Mouse (Mus musculus) bone marrow macrophage, adult 2 months (primary cell): Measurements from ENCODE around the gene Ndufa10.

ENCODE experiments used
- CTCF ChIP-seq: IDR thresholded peaks from 2 replicates; pipeline ENCODE4 v1.5.1; 2012; ENCODE audit warnings: low read depth, mild to moderate bottlenecking, low read length, moderate library complexity
- POLR2A ChIP-seq: IDR thresholded peaks from 2 replicates; pipeline ENCODE4 v1.6.1; 2012; ENCODE audit warnings: mild to moderate bottlenecking, low read depth, low read length, borderline replicate concordance

DNA sequence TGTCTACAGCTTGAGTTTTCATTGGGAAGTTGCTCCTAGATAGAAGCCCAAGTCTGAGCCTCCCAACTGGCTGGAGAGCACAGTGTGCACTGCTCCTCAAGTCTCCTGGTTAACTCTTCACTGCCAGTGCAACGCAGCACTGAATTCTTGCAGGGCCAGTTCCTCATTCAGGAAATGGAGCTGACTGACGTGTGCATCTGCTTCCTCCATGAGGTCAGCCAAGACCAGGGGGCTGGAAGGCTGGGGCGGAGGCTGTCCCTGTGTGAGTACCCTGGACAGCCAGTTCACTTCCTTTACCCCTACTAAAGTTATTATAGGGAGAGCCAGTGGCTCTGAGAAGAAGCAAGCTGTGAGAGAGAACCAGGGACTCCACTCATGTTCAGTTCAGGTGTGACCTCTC, 79.4 kb downstream of the Ndufa10 start:
- TF ChIP-seq CTCF (no peak), POLR2A (no peak)
